Mouse (Mus musculus): ENCODE data around the gene Kcnj12. TPM values are rescaled to one million over a fixed set of nuclear protein-coding genes. Genes with fewer than 3 reads are reported as not detected.

The Kcnj12 gene
- polyA plus RNA-seq, 1 experiment from 2014 or later = 0.93 TPM

DNA sequence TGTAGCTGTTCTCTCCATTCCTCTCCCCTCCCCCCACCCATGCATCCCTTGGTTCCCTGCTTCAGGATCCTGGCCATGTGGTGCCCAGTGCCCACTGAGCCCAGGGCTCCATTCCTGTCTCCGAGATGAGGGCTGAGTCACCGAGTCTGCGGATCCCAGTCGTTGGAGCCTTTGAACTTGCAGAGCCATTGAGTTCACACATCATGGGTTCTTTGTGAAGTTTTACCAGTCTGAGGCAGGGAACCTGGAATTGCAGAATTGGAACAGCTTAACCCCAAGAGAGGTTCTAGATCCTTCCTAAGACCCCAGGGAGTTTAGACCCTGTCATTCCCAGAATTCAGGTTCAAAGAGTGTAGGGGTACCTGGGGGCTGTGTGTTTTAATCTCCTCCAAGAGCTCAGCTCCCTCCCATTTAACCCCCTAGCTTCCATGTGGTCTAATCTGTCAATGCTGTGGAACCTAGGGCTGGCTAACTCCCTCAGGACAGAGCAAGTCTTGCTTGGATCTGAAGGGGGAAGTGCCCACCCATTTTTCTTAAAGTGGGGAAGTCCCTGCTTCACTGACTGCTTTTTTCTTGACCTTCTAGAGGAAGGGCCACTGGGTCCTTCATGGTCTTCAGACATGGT is 6.9 kb downstream of the Kcnj12 start:
- Histone ChIP-seq H3K4me1 (ENCODE audit: control insufficient read depth, insufficient read depth, low read length) (no peaks in the 10 kb centered on the region; the same call in 1 of the 2 replicates), H3K9me3 (replicated peaks; ENCODE audit: control insufficient read depth, low read length) (no peaks in the 10 kb centered on the region), H3K9ac (ENCODE audit: low read length) (no peak overlapping the region), H3K4me2 (ENCODE audit: low read depth, low read length) (no peak overlapping the region), H3K36me3 (ENCODE audit: control insufficient read depth, insufficient read depth, low read length) (no peaks in the 10 kb centered on the region), H3K4me3 (replicated peaks; ENCODE audit: low read length) (no peak overlapping the region), H3K27me3 (ENCODE audit: control insufficient read depth, insufficient read depth, low read length) (peaks cover 12% of the 10 kb centered on the region), H3K27ac (ENCODE audit: low read length) (no peak overlapping the region)
- ATAC-seq (ENCODE audit: insufficient read depth, low FRiP score) = no peak
- 45% methylated on average over 4 of the region's 4 CpGs for WGBS

DNA sequence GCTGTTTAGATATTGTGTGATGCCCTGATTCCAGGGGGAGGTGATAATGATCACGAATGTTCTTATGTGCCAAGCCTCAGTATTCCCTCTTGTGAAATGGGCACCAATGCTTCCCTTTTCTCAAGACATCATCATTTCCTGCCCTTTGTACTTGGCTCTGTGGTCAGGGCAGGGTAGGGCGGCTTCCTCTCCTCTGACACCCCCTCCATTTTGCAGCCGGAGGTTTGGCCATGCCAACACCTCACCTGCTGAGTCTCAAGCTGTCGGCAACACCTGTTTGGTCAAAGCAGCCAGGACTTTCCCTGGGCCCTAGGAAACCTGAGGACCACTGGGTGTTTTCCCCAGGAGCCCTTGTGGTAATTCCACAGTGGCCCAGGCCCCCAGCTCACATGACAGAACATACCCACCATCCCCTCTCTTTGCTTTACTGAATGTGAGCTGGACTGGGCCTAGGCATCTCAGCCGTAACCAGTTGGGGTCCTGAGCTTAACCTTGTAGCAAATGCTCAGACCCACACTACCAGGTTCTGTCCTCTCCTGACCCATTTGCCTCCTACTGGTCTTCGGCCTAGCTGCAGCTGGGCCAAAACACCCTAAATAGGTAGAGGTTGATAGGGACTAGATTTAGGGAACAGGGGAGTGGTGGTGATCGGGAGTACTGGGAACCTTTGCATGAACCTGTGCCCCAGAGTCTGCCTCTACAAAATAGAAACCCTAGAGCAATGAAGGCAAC is 7.7 kb downstream of the Kcnj12 start:
- Histone ChIP-seq H3K27me3 (ENCODE audit: control insufficient read depth, insufficient read depth, low read length) (peaks cover 4% of the 10 kb centered on the region; the same call in 1 of the 2 replicates), H3K36me3 (ENCODE audit: control insufficient read depth, insufficient read depth, low read length) (no peaks in the 10 kb centered on the region), H3K4me1 (ENCODE audit: control insufficient read depth, insufficient read depth, low read length) (no peaks in the 10 kb centered on the region; the same call in 1 of the 2 replicates), H3K9ac (ENCODE audit: low read length) (no peak overlapping the region), H3K4me2 (ENCODE audit: low read depth, low read length) (no peak overlapping the region), H3K27ac (ENCODE audit: low read length) (no peak overlapping the region), H3K9me3 (replicated peaks; ENCODE audit: control insufficient read depth, low read length) (no peaks in the 10 kb centered on the region), H3K4me3 (replicated peaks; ENCODE audit: low read length) (no peak overlapping the region)
- no peak for ATAC-seq (ENCODE audit: insufficient read depth, low FRiP score)
- WGBS = 84% methylated on average over 7 of the region's 7 CpGs

DNA sequence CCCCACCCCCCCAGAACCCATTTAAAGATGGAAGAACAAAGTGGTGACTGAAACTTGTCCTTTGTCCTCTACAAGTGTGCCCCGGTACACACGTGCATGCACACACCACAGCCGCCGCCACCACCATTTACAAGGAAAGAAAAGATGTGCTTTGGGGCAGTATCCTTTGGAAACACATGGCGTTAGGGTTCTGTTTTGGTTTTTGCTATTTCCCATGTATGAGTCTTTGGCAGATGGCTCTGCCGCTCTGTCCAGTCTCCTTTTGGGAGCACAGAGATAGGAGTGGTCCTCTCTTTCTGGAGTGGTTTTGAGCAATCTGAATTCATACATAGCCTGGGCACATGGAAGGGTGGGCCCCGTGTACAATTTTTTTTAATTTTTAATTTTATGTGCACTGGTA is 8.8 kb downstream of the Kcnj12 start:
- no peaks in the 10 kb centered on the region for H3K36me3 ChIP-seq (ENCODE audit: control insufficient read depth, insufficient read depth, low read length)
- H3K4me3 ChIP-seq (replicated peaks; ENCODE audit: low read length) = no peak overlapping the region
- H3K9me3 ChIP-seq (replicated peaks; ENCODE audit: control insufficient read depth, low read length) = no peaks in the 10 kb centered on the region
- no peak overlapping the region for H3K9ac ChIP-seq (ENCODE audit: low read length)
- no peak overlapping the region for H3K4me2 ChIP-seq (ENCODE audit: low read depth, low read length)
- no peaks in the 10 kb centered on the region for H3K27me3 ChIP-seq (ENCODE audit: control insufficient read depth, insufficient read depth, low read length)
- H3K4me1 ChIP-seq (ENCODE audit: control insufficient read depth, insufficient read depth, low read length) = no peaks in the 10 kb centered on the region; the same call in 1 of the 2 replicates
- 91% methylated on average over 7 of the region's 7 CpGs for WGBS
- ATAC-seq (ENCODE audit: insufficient read depth, low FRiP score) = no peak
- no peak overlapping the region for H3K27ac ChIP-seq (ENCODE audit: low read length)

DNA sequence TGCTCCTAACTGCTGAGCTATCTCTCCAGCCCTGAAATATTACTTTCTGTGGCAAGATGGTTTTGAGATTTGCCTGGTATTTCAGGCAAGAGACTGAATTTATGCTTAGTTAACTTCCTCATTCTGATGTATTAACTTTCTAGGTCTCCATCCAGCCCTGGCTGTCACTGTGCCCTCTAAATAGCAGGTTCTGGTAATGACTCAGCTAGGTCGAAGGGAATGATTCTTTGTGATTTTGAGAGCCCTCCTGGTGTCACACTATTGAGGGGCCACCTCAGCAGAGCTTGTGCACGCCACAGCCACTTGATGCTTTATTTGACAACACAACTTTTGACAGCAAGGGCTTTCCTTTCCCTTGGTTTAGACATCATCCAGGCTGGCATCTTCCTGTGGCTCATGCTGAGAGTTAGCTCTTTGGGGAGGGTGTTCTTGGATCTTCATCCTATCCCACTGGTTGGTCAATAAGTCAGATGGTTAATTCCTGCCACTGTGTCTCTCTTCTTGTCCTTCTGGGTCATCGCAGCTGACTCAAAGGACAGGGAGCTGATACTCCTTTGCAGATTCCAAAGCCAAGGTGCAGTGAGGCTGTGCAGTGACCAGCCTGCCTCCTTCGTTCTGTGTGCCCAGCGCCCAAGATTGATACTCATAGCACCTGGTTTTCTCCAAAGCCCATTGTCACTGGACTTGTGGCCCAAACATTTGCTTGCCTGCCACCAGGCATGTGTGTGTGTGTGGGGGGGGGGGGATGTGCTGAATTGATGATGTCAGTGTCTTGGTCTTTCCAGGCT is 9.5 kb downstream of the Kcnj12 start:
- WGBS = 79% methylated on average over 5 of the region's 5 CpGs
- H3K4me1 ChIP-seq (ENCODE audit: control insufficient read depth, insufficient read depth, low read length) = no peaks in the 10 kb centered on the region; the same call in 1 of the 2 replicates
- no peak overlapping the region for H3K4me2 ChIP-seq (ENCODE audit: low read depth, low read length)

DNA sequence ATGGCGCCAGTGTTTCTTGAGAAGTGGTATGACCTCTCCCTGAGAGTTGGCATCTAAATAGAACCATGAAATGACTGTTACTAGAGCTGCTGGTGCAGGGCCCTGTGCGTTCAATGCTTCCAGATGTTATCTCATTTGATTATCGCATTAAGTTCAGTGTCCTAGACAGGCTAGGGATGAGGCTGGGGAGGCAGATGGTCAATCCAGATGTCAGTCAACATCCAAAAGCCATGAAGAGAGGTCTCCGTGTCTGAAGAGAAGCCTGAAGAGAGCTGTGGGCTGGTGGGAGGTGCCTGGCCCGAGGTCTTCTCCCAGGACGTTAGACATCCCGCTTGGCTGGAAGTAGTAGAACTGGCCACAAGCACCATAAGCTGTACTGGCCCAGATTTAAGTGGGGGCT is 10.1 kb downstream of the Kcnj12 start:
- no peak for ATAC-seq (ENCODE audit: insufficient read depth, low FRiP score)
- 77% methylated on average over 7 of the region's 7 CpGs for WGBS
- H3K9ac ChIP-seq (ENCODE audit: low read length) = no peak overlapping the region

More for the DNA sequence above, 9.5 kb downstream of the Kcnj12 start:
- Histone ChIP-seq H3K9me3 (replicated peaks; ENCODE audit: control insufficient read depth, low read length) (no peaks in the 10 kb centered on the region), H3K27me3 (ENCODE audit: control insufficient read depth, insufficient read depth, low read length) (no peaks in the 10 kb centered on the region), H3K4me3 (replicated peaks; ENCODE audit: low read length) (no peak overlapping the region), H3K9ac (ENCODE audit: low read length) (no peak overlapping the region), H3K27ac (ENCODE audit: low read length) (no peak overlapping the region), H3K36me3 (ENCODE audit: control insufficient read depth, insufficient read depth, low read length) (no peaks in the 10 kb centered on the region)
- no peak for ATAC-seq (ENCODE audit: insufficient read depth, low FRiP score)

DNA sequence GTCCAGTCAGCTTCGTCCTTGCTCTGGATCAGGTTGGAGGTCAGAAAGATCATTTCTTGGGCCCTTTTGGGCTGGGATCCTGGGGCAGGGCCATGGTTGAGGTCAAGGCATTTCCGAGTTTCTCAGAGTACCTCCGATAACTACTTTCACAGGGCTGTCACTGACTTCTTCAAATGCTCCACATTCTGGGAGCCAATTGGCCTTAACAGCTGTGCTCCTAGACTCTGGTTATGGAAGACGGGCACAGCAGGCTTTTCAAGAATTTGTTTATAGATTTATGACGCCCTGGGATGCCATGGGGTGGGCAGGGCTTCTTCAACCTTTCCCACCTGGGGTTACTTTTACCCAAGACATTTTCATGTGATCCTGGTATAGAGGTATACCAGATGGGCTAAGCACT is 10.8 kb downstream of the Kcnj12 start:
- Histone ChIP-seq H3K27ac (ENCODE audit: low read length) (no peak overlapping the region), H3K4me3 (replicated peaks; ENCODE audit: low read length) (no peak overlapping the region), H3K9ac (ENCODE audit: low read length) (no peak overlapping the region), H3K27me3 (ENCODE audit: control insufficient read depth, insufficient read depth, low read length) (no peaks in the 10 kb centered on the region), H3K4me2 (ENCODE audit: low read depth, low read length) (no peak overlapping the region), H3K4me1 (ENCODE audit: control insufficient read depth, insufficient read depth, low read length) (no peaks in the 10 kb centered on the region; the same call in 1 of the 2 replicates), H3K9me3 (replicated peaks; ENCODE audit: control insufficient read depth, low read length) (no peaks in the 10 kb centered on the region), H3K36me3 (ENCODE audit: control insufficient read depth, insufficient read depth, low read length) (no peaks in the 10 kb centered on the region)
- 63% methylated on average over 5 of the region's 5 CpGs for WGBS
- no peak for ATAC-seq (ENCODE audit: insufficient read depth, low FRiP score)

More for the DNA sequence above, 10.1 kb downstream of the Kcnj12 start:
- H3K4me1 ChIP-seq (ENCODE audit: control insufficient read depth, insufficient read depth, low read length) = no peaks in the 10 kb centered on the region; the same call in 1 of the 2 replicates
- H3K27me3 ChIP-seq (ENCODE audit: control insufficient read depth, insufficient read depth, low read length) = no peaks in the 10 kb centered on the region
- H3K4me3 ChIP-seq (replicated peaks; ENCODE audit: low read length) = no peak overlapping the region
- H3K4me2 ChIP-seq (ENCODE audit: low read depth, low read length) = no peak overlapping the region
- H3K36me3 ChIP-seq (ENCODE audit: control insufficient read depth, insufficient read depth, low read length) = no peaks in the 10 kb centered on the region
- H3K27ac ChIP-seq (ENCODE audit: low read length) = no peak overlapping the region
- H3K9me3 ChIP-seq (replicated peaks; ENCODE audit: control insufficient read depth, low read length) = no peaks in the 10 kb centered on the region

DNA sequence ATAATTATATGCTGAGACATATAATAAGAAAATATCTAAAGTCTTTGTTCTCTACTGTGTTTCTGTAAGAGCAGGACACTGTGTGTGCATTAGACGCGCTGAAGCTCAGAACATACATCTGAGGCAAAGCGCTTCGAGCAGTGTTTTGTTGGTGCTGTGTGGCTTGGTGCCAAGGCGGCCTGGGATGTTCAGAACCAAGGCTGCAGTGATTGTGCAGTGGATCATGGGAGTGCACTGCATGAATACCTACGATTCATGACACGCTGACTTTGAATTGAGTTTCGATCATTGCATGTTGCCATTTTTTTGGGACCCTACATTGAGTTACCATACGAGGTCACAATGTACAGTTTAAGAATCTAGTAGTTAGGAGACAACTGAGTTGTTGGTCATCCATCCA is 14.3 kb downstream of the Kcnj12 start:
- Histone ChIP-seq H3K4me3 (replicated peaks; ENCODE audit: low read length) (no peak overlapping the region), H3K4me2 (ENCODE audit: low read depth, low read length) (no peak overlapping the region), H3K27ac (ENCODE audit: low read length) (no peak overlapping the region), H3K36me3 (ENCODE audit: control insufficient read depth, insufficient read depth, low read length) (no peaks in the 10 kb centered on the region), H3K9me3 (replicated peaks; ENCODE audit: control insufficient read depth, low read length) (no peaks in the 10 kb centered on the region), H3K9ac (ENCODE audit: low read length) (no peak overlapping the region), H3K4me1 (ENCODE audit: control insufficient read depth, insufficient read depth, low read length) (no peaks in the 10 kb centered on the region), H3K27me3 (ENCODE audit: control insufficient read depth, insufficient read depth, low read length) (no peaks in the 10 kb centered on the region)
- 96% methylated on average over 9 of the region's 9 CpGs for WGBS
- no peak for ATAC-seq (ENCODE audit: insufficient read depth, low FRiP score)

DNA sequence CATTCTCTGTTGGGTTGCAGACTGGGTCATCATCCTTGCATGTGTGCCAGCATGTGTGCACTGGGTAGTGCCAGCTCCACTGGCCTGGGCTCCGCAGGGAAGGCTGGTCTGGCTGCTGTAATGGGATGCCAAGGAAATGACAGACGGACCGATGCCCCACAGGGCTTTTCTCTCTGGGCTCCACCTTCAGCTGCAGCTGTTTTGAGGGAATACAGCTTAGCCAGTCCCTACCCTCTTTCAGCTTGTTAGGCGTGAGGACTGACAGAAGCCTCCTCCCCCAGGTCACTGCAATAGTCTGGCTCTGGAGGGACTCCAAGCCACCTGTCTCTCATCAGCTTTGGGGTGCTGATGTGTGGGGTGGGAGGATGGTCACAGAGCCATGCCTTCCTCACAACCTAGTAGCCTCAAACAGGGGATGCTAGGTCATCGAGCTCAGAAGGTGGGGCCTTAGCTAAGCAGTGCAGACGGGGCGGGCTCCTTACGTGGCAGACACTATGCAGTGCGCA is 16.0 kb downstream of the Kcnj12 start:
- no peak for ATAC-seq (ENCODE audit: insufficient read depth, low FRiP score)
- H3K27me3 ChIP-seq (ENCODE audit: control insufficient read depth, insufficient read depth, low read length) = no peaks in the 10 kb centered on the region
- H3K9ac ChIP-seq (ENCODE audit: low read length) = no peak overlapping the region
- 75% methylated on average over 9 of the region's 9 CpGs for WGBS
- H3K9me3 ChIP-seq (replicated peaks; ENCODE audit: control insufficient read depth, low read length) = no peaks in the 10 kb centered on the region
- H3K36me3 ChIP-seq (ENCODE audit: control insufficient read depth, insufficient read depth, low read length) = no peaks in the 10 kb centered on the region
- H3K27ac ChIP-seq (ENCODE audit: low read length) = no peak overlapping the region
- H3K4me2 ChIP-seq (ENCODE audit: low read depth, low read length) = no peak overlapping the region
- peaks cover 8% of the 10 kb centered on the region for H3K4me1 ChIP-seq (ENCODE audit: control insufficient read depth, insufficient read depth, low read length)
- no peak overlapping the region for H3K4me3 ChIP-seq (replicated peaks; ENCODE audit: low read length)
